Mouse (Mus musculus): ENCODE measurements around the gene Nat8f5. TPM values are rescaled to one million over a fixed set of nuclear protein-coding genes. Genes with fewer than 3 reads are reported as not detected.
"Not testable (repeated sequence)": the region's sequence is repeated elsewhere in the genome, so short reads cannot be mapped to it uniquely, and the experiment has no call there.

Nat8f5 gene
- not detected in 2 replicates for total RNA-seq (2014; fragmentation: Nextera tagmentation)
- not detected in 2 replicates for total RNA-seq (2017)

- ATAC-seq (replicated peaks; ENCODE audit: poor library complexity, severe bottlenecking), result no peak
Observed at GRCm38 (mm10) chr6:85820837-85821236, at the start of gene Nat8f5, which contains the start of gene Nat8f6. Gene Nat8f5 (minus strand): TSS chr6:85820972. Gene Nat8f6 (minus strand): TSS chr6:85820954.

- not testable (repeated sequence) for ATAC-seq (replicated peaks; ENCODE audit: poor library complexity, severe bottlenecking)
Observed at GRCm38 (mm10) chr6:85869006-85869405, 48.2 kb upstream of the Nat8f5 start, which contains the start of gene Nat8f2. Gene Nat8f2 (minus strand): TSS chr6:85869158.

GRCm38 (mm10) chr6:85867726-85868690 lies 47.2 kb upstream of the Nat8f5 start:
- 0 out of 2 replicates have a peak, but pooled peaks have one; percentile 27 for ATAC-seq (replicated peaks; ENCODE audit: poor library complexity, severe bottlenecking)

- not testable (repeated sequence) for ATAC-seq (replicated peaks; ENCODE audit: poor library complexity, severe bottlenecking)
Observed at GRCm38 (mm10) chr6:85866995-85867394, 46.2 kb upstream of the Nat8f5 start.

GRCm38 (mm10) chr6:85866166-85866565 lies 45.4 kb upstream of the Nat8f5 start:
- not testable (repeated sequence) for ATAC-seq (replicated peaks; ENCODE audit: poor library complexity, severe bottlenecking)

GRCm38 (mm10) chr6:85864900-85865639 lies 44.3 kb upstream of the Nat8f5 start:
- not testable (repeated sequence) for ATAC-seq (replicated peaks; ENCODE audit: poor library complexity, severe bottlenecking)

GRCm38 (mm10) chr6:85863840-85864239 lies 43.1 kb upstream of the Nat8f5 start:
- no peak for ATAC-seq (replicated peaks; ENCODE audit: poor library complexity, severe bottlenecking)

- no peak for ATAC-seq (replicated peaks; ENCODE audit: poor library complexity, severe bottlenecking)
Observed at GRCm38 (mm10) chr6:85863136-85863535, 42.4 kb upstream of the Nat8f5 start.

GRCm38 (mm10) chr6:85862565-85862964 lies 41.8 kb upstream of the Nat8f5 start:
- no peak for ATAC-seq (replicated peaks; ENCODE audit: poor library complexity, severe bottlenecking)

GRCm38 (mm10) chr6:85861247-85861646 lies 40.5 kb upstream of the Nat8f5 start:
- ATAC-seq (replicated peaks; ENCODE audit: poor library complexity, severe bottlenecking), result no peak

GRCm38 (mm10) chr6:85856194-85856678 lies 35.5 kb upstream of the Nat8f5 start:
- no peak for ATAC-seq (replicated peaks; ENCODE audit: poor library complexity, severe bottlenecking)

- ATAC-seq (replicated peaks; ENCODE audit: poor library complexity, severe bottlenecking), result no peak
Observed at GRCm38 (mm10) chr6:85853481-85853880, 32.7 kb upstream of the Nat8f5 start.

- peak; percentile 42 for ATAC-seq (replicated peaks; ENCODE audit: poor library complexity, severe bottlenecking)
Observed at GRCm38 (mm10) chr6:85851062-85851773, 30.4 kb upstream of the Nat8f5 start.

GRCm38 (mm10) chr6:85849240-85849639 lies 28.5 kb upstream of the Nat8f5 start:
- no peak for ATAC-seq (replicated peaks; ENCODE audit: poor library complexity, severe bottlenecking)

GRCm38 (mm10) chr6:85848140-85848539 lies 27.4 kb upstream of the Nat8f5 start:
- ATAC-seq (replicated peaks; ENCODE audit: poor library complexity, severe bottlenecking), result no peak

- no peak for ATAC-seq (replicated peaks; ENCODE audit: poor library complexity, severe bottlenecking)
Observed at GRCm38 (mm10) chr6:85846921-85847320, 26.1 kb upstream of the Nat8f5 start.

GRCm38 (mm10) chr6:85843677-85844458 lies 23.1 kb upstream of the Nat8f5 start:
- ATAC-seq (replicated peaks; ENCODE audit: poor library complexity, severe bottlenecking), result peak; percentile 52; the same call in 1 of the 2 replicates

GRCm38 (mm10) chr6:85839982-85840381 lies 19.2 kb upstream of the Nat8f5 start:
- no peak for ATAC-seq (replicated peaks; ENCODE audit: poor library complexity, severe bottlenecking)

GRCm38 (mm10) chr6:85838674-85839073 lies 17.9 kb upstream of the Nat8f5 start:
- no peak for ATAC-seq (replicated peaks; ENCODE audit: poor library complexity, severe bottlenecking)

Data from granulocyte monocyte progenitor cell, adult 5-6 weeks (primary cell).